Mouse (Mus musculus) forebrain, embryonic 15.5 days (tissue): ENCODE measurements at regions not wholly inside any gene's neighbourhood (a gene's known extent, or its start where the extent isn't known, plus 50 kb on each side); places are given as distances from the start of the nearest gene placed in this dataset.
"Not testable (repeated sequence)": the region's sequence is repeated elsewhere in the genome, so short reads cannot be mapped to it uniquely, and the experiment has no call there.

ENCODE experiments used
- ATAC-seq: fragments of 200-750 bp; cut with Nextera tagmentation; replicated peaks from 2 replicates; pipeline ENCODE4 v1.8.0; 2017; ENCODE audit warnings: mild to moderate bottlenecking, moderate TSS enrichment, moderate library complexity
- H3K27ac ChIP-seq: fragments of 300-500 bp; sonication (generic); replicated peaks from 2 replicates; pipeline ENCODE4 v1.5.1; 2015; ENCODE audit warnings: mild to moderate bottlenecking, inconsistent platforms
- H3K27me3 ChIP-seq: fragments of 300-500 bp; sonication (generic); 2 replicates; pipeline ENCODE4 v1.6.1; 2015; ENCODE audit warnings: inconsistent platforms
- H3K36me3 ChIP-seq: fragments of 300-500 bp; sonication (generic); 2 replicates; pipeline ENCODE4 v1.6.1; 2015; ENCODE audit warnings: mild to moderate bottlenecking, inconsistent platforms
- H3K4me1 ChIP-seq: fragments of 300-500 bp; sonication (generic); 2 replicates; pipeline ENCODE4 v1.6.1; 2015; ENCODE audit warnings: inconsistent platforms
- H3K4me2 ChIP-seq: fragments of 300-500 bp; sonication (generic); replicated peaks from 2 replicates; pipeline ENCODE4 v1.6.1; 2015; ENCODE audit warnings: mild to moderate bottlenecking, inconsistent platforms
- H3K4me3 ChIP-seq: fragments of 300-500 bp; sonication (generic); 2 replicates; pipeline ENCODE4 v1.5.1; 2015; ENCODE audit warnings: mild to moderate bottlenecking, inconsistent platforms
- H3K9ac ChIP-seq: fragments of 300-500 bp; sonication (generic); replicated peaks from 2 replicates; pipeline ENCODE4 v1.6.1; 2015; ENCODE audit warnings: mild to moderate bottlenecking, inconsistent platforms
- H3K9me3 ChIP-seq: fragments of 300-500 bp; sonication (generic); 2 replicates; pipeline ENCODE4 v1.6.1; 2016; ENCODE audit warnings: inconsistent platforms
- WGBS: fragments of 180-500 bp; shearing (Covaris S2); methylation state at CpG from one replicate; pipeline ENCODE4 v1.1.7; 2015; ENCODE audit warnings: mixed read lengths; 5-methylcytosine and 5-hydroxymethylcytosine counted together

- peak; percentile 90 for ATAC-seq
- not testable (repeated sequence) for H3K9me3 ChIP-seq, H3K27me3 ChIP-seq, H3K4me3 ChIP-seq, H3K36me3 ChIP-seq, H3K9ac ChIP-seq
- Histone ChIP-seq H3K4me2 (peak overlapping the region; percentile 14; the same call in 1 of the 2 replicates), H3K27ac (peak overlapping the region; percentile 59), H3K4me1 (peaks cover 11% of the 10 kb centered on the region)
- 13% methylated on average over 4 of the region's 4 CpGs for WGBS
Measured at GRCm38 (mm10) chrX:151708055-151708670, 92.4 kb upstream of the Huwe1 start.
